Mouse (Mus musculus) c-Kit-positive CD71-positive TER-119-negative erythroid progenitor cells, embryonic 14.5 days (primary cell): ENCODE measurements at regions not wholly inside any gene's neighbourhood (a gene's known extent, or its start where the extent isn't known, plus 50 kb on each side); places are given as distances from the start of the nearest gene placed in this dataset.

Experiments used
- DNase-seq: peaks from one replicate; pipeline ENCODE4 v3.0.0-alpha.2; 2013; ENCODE audit warnings: low read depth

- DNase-seq = no peak
These were observed 315.2 kb upstream of the C030005K15Rik start for GRCm38 (mm10) chr10:98041766-98042165.

- no peak for DNase-seq
These were observed 317.3 kb upstream of the C030005K15Rik start for GRCm38 (mm10) chr10:98043873-98044272.

- DNase-seq = no peak
These were observed 318.0 kb upstream of the C030005K15Rik start for GRCm38 (mm10) chr10:98044579-98044978.

DNA sequence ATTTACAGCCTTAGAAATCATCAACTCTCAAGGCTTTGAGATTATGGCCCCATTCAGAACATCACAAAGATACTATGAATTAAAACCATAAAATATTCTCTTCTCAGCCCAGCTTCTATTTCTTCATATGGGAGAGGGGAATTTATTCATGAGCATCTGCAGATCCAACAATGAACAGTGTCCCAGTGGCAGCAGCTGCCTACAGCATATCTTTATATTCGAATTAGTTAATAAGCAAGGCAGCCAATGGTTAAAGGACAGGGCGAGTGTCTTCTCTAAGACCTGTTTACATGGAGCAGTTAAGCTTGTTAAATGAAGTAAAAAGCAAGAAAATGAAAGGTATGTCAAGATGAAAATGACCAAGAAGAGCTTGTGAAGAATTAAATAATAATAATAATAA, 346.9 kb upstream of the C030005K15Rik start:
- DNase-seq = no peak

DNA sequence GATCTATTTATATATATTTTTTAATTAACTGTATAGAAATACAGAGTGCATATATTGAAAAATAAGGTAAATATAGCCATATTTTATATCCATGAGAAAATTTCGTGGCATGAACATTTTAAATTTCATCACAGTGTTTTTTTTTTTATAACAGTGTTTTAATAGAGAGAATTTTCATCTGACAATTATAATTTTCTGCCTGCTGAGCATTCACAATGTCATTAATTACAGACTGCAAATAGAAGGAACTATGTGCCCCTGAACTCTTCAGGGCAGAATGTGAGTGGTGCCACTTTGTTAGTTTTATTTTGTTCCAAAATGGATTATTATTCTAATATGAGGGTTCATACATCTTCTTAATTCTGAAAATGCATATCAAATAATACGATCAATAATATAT, 358.3 kb upstream of the C030005K15Rik start:
- no peak for DNase-seq

- no peak for DNase-seq
These were observed 389.7 kb upstream of the C030005K15Rik start for GRCm38 (mm10) chr10:98116296-98116695.

DNA sequence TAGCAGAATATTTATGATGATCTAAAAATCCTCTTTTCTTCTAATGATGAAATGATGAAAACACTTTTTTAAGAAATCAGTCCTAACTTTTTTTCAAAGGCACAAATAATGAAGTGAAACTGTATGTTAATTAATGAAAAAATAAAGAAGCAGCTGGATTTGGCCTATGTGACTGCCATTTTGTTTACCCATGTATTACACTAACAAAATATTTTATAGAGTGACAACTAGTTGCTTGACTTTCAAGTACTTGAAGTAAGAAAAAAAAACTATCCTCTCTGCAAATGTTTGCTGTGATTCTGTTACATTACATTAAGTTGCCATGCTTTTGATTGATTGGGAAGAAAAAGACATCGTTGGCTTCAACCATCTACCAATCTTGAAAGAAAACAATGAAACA, 399.2 kb upstream of the C030005K15Rik start:
- no peak for DNase-seq

GRCm38 (mm10) chr10:98135026-98135425, 408.5 kb upstream of the C030005K15Rik start:
- DNase-seq = no peak

DNA sequence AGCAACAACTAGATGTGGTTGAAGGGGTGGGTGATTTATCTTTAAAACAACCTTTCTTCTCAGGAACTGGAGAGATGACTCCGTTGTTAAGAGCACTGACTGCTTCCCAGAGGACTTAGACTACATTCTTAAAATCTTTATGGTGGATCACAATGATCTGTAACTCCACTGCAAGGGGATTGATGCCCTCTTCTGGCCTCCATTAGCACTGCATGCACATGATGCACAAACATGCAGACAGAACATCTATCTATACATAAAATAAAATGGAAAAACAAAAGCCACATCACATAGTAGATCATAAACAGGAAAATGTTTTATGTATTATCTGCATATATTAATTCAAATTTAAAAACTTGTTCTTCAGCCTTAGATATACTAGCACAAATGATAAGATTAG, 419.2 kb upstream of the C030005K15Rik start:
- DNase-seq = no peak

DNA sequence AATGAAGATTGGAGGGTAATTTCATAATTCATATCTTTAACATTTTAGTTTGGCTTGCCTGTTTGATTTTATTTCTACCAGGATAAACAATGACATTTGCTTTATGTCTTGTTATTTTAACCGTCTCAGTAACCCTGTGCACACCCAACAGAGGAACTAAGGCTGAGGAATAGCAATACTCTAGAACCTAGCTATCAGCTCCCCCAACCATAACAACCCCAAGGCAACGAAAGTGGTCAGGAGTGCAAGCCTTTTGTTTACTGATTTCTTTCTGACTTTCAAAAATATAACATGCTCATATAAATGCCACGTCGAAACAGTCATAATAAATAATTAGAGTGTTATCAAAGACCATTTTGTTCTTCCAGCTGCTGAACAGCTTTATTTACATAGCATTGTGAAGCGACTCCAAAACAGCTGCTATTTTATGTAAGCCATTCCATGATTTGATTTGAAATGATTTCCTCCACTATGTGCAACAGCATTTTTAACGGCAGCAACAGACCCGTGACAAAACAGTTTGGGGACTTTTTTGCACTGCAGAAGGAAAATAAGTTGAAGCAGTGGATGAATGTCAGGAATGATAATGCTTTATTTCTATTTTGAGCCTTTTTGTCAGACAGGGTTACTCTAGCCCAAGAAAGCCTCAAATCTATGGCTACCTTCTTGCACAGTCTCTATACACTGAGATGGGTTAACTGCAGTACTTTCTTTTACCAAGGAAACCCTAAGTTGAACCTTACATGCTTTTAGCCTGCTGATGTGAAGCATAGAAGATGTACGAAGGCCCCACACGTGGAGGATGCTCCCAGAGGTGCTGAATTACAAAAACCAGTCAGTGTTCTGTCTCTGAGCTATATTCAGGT, 420.7 kb upstream of the C030005K15Rik start:
- no peak for DNase-seq

DNA sequence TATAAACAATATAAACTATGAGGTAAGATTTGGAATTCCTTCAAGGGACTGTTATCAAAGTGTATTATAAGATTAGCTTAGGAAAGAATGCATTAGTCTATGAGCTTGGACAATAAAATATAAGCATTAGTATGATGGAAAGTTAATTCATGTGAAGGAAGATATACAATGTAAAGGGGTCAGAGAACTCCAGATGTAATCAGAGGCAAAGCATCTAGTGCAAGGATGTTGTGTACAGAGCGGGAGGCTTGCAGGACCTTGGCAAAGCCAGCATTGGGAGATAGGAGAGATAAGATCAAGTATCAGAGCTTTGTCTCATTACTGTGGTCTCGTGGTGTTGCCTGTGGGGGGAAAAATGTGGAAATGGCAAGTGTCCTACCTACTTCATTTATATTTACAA, 429.4 kb upstream of the C030005K15Rik start:
- no peak for DNase-seq

DNA sequence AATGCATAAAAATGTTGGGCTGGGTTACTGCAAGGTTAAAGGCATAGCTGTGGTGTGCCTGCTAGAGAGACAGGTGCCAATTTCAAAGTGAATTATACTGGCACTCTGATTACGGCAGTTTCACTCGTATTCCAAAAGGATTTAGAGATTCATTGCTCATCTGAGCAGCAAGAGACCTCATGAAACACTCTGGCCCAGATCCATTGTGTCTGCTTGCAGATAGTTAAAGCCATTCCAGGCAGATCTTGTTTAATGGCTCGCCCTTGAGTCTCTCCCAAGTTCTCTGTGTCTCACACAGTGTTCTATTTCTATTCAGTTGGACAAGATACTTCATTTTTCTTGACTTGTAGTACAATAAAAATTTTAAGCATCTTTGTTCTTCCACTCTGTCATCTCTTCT, 459.1 kb upstream of the C030005K15Rik start:
- DNase-seq = no peak

DNA sequence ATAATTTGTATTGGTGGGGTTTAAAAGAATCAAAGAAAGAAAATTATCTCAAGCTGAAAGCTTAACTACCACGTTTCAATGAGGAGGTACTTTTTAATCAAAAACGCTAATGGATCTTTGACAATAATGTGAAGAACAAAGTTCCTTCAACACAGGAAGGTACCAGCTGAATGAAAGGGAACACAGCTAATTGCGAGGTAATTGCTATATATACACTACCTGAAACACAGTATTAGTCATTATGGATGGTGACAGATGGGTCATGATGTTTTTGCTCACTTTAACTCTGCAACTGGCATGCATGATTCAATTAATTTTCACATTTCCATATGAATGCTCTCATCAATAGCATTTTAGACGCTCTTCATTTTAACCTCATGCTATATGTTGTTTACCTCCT, 470.3 kb upstream of the C030005K15Rik start:
- no peak for DNase-seq

- no peak for DNase-seq
These were observed 483.7 kb upstream of the C030005K15Rik start for GRCm38 (mm10) chr10:98210246-98210645.

- DNase-seq = no peak
These were observed 486.5 kb upstream of the C030005K15Rik start for GRCm38 (mm10) chr10:98212876-98213587.

DNA sequence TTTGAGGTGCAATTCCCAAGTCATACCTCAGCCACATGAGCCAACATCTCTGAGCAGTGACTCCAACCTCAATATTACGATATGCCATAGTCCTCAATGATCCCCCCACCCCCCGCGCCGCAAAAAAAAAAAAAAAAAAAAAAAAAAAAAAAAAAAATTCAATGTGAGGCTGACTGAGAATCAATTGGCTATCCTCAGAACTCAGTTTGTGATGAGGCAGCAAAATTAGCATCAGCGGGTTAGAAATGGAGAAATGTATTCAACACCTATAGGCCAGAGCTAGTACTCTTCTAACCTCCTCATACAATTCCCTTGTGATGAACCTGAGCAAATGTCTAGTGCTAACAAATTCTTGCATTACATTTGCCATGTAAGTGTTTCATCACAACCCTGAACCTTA, 504.5 kb upstream of the C030005K15Rik start:
- no peak for DNase-seq

GRCm38 (mm10) chr10:98231705-98232235, 505.2 kb upstream of the C030005K15Rik start:
- DNase-seq = no peak

- DNase-seq = no peak
These were observed 521.8 kb upstream of the C030005K15Rik start for GRCm38 (mm10) chr10:98248311-98248710.

GRCm38 (mm10) chr10:98257980-98258707, 531.6 kb upstream of the C030005K15Rik start:
- DNase-seq = no peak

- DNase-seq = no peak
These were observed 532.7 kb upstream of the C030005K15Rik start for GRCm38 (mm10) chr10:98259283-98259682.

DNA sequence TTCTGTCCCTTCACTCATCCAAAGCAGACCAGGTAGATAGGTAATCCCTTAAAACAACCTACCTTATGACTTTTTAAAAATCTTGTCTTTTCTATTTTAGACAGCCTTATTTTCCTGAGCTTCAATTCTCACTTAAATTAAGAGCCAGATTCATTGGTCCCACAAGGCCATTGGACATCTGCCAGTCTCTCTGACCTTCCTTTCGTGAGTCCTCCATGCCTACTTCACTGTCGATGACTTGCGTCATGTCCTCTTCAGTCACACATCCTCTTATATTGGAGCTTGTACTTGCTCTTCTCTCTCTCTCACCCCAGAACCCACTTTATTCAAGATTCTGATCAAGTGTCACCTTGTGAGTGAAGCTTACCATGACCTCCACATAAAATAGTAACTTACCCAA, 542.0 kb upstream of the C030005K15Rik start:
- no peak for DNase-seq

DNA sequence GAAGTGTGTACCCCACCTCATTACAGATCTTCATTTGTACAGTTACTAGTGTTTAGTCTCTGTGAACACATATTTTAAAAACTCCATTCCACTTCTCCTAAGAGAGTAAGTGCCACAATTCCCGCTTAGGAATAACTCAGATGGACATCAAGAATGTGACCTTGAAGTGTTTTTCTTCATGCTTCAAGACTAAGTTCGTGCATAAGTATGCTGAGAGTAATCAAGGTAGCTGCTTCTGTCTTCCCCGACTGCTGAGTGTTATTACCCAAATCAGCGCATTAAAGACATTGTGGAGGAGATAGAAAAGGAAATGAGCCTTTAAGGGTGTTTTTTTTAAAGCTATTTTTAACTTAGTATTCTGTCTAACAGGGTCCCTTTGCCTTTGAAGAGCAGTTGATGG, 565.1 kb upstream of the C030005K15Rik start:
- DNase-seq = no peak
